Mouse (Mus musculus) liver, embryonic 14.5 days (tissue): ENCODE results near the gene Nr2f2.

Experiments
- CTCF ChIP-seq: IDR thresholded peaks from 2 replicates; pipeline ENCODE4 v1.5.1; 2016; ENCODE audit warnings: antibody characterized with exemption, low read depth, control low read depth
- EP300 ChIP-seq: IDR thresholded peaks from 2 replicates; pipeline ENCODE4 v1.6.1; 2016; ENCODE audit warnings: antibody characterized with exemption, low read depth

GRCm38 (mm10) chr7:70339998-70340630 lies 26.4 kb downstream of the Nr2f2 start:
- TF ChIP-seq CTCF (no peak), EP300 (no peak)
